12 mouse cellular contexts compared by ENCODE assay signal in genomic region chr3:106548971-106549370, GRCm38 (mm10). TPM values are rescaled to one million over a fixed set of nuclear protein-coding genes. Genes with fewer than 3 reads are reported as not detected.
DNase-seq lines count a peak whose midpoint lies in the region; ATAC-seq lines count a peak whose summit lies in the region.
"Had no signal": no experiment of that assay in that cellular context is flagged by ENCODE, and none has a peak within 500 bp of the region (broad histone marks: within the 10 kb centered on the region; RNA-seq: fewer than 3 reads in every experiment).

No protein-coding gene starts in this region.

- ATAC-seq in heart, embryonic 11.5 days (replicated peaks; ENCODE audit: insufficient number of reproducible peaks, low FRiP score, low TSS enrichment), result no peak
- no peak for ATAC-seq in neural tube, embryonic 11.5 days (ENCODE audit: insufficient read depth, low FRiP score, low TSS enrichment)
- no peak for ATAC-seq in liver, embryonic 13.5 days (ENCODE audit: low read depth)
- ATAC-seq: CD4-positive, CD25-positive, alpha-beta regulatory T cell, adult 4 months had no signal

- H3K4me2 ChIP-seq in heart, embryonic 11.5 days, result peak overlapping the region; percentile 60
- H3K4me2 ChIP-seq in neural tube, embryonic 11.5 days (ENCODE audit: low read depth), result peak overlapping the region; percentile 14; the same call in 1 of the 2 replicates
- H3K4me2 ChIP-seq in liver, embryonic 13.5 days, result peak overlapping the region; percentile 29

- no peak overlapping the region for H3K27ac ChIP-seq in heart, embryonic 11.5 days (ENCODE audit: low read depth, low read length)
- no peak overlapping the region for H3K27ac ChIP-seq in neural tube, embryonic 11.5 days (ENCODE audit: low read depth, low read length)
- H3K27ac ChIP-seq in liver, embryonic 13.5 days, result no peak overlapping the region

- 45% methylated on average over 3 of the region's 3 CpGs for WGBS in heart, embryonic 11.5 days (ENCODE audit: insufficient replicate concordance)
- WGBS in neural tube, embryonic 11.5 days, result 22% methylated on average over 3 of the region's 3 CpGs
- WGBS in liver, embryonic 13.5 days (ENCODE audit: insufficient replicate concordance), result 40% methylated on average over 3 of the region's 3 CpGs

- no peak overlapping the region for H3K9ac ChIP-seq in heart, embryonic 11.5 days (ENCODE audit: low read depth, low read length)
- no peak overlapping the region for H3K9ac ChIP-seq in neural tube, embryonic 11.5 days (ENCODE audit: low read length)
- no peak overlapping the region for H3K9ac ChIP-seq in liver, embryonic 13.5 days

- no peaks in the 10 kb centered on the region for H3K27me3 ChIP-seq in heart, embryonic 11.5 days (ENCODE audit: control insufficient read depth, insufficient read depth, low read length)
- no peaks in the 10 kb centered on the region for H3K27me3 ChIP-seq in neural tube, embryonic 11.5 days (ENCODE audit: control insufficient read depth, insufficient read depth, low read length)
- no peaks in the 10 kb centered on the region for H3K27me3 ChIP-seq in liver, embryonic 13.5 days
- H3K27me3 ChIP-seq: embryonic facial prominence, embryonic 15.5 days had no signal

- H3K4me1 ChIP-seq in heart, embryonic 11.5 days (ENCODE audit: control insufficient read depth, insufficient read depth, low read length), result peaks cover 9% of the 10 kb centered on the region; the same call in 1 of the 2 replicates
- peaks cover 6% of the 10 kb centered on the region; the same call in 1 of the 2 replicates for H3K4me1 ChIP-seq in neural tube, embryonic 11.5 days (ENCODE audit: control insufficient read depth, insufficient read depth, low read length)
- H3K4me1 ChIP-seq in liver, embryonic 13.5 days (replicated peaks), result peaks cover 35% of the 10 kb centered on the region

- H3K36me3 ChIP-seq in heart, embryonic 11.5 days (ENCODE audit: control insufficient read depth, insufficient read depth, low read length), result no peaks in the 10 kb centered on the region; the same call in 1 of the 2 replicates
- H3K36me3 ChIP-seq in neural tube, embryonic 11.5 days (ENCODE audit: control insufficient read depth, insufficient read depth, low read length), result no peaks in the 10 kb centered on the region
- H3K36me3 ChIP-seq in liver, embryonic 13.5 days, result peaks cover 4% of the 10 kb centered on the region; the same call in 1 of the 2 replicates

- DNase-seq in heart, adult 8-10 months (ENCODE audit: low spot score), result no peak
- no peak for DNase-seq in neural tube, embryonic 11.5 days (ENCODE audit: low spot score)
- DNase-seq in neural tube, embryonic 10.5 days (ENCODE audit: extremely low spot score, low spot score), result no peak
- DNase-seq in liver, embryonic 13.5 days, result no peak
- DNase-seq in frontal cortex, postnatal 36 days (ENCODE audit: low spot score in 2 of 2), result no peak
- DNase-seq in spleen, postnatal 14 days (ENCODE audit: low spot score in 2 of 2), result no peak
- DNase-seq in ovary, adult 18-20 months (ENCODE audit: low spot score), result no peak
- DNase-seq: adrenal gland, postnatal 25 days; right cerebral cortex, postnatal 14 days had no signal

- H3K9me3 ChIP-seq in heart, embryonic 11.5 days (replicated peaks; ENCODE audit: control insufficient read depth, low read length), result no peaks in the 10 kb centered on the region
- H3K9me3 ChIP-seq in neural tube, embryonic 11.5 days (ENCODE audit: control insufficient read depth, low read length), result no peaks in the 10 kb centered on the region
- H3K9me3 ChIP-seq in liver, embryonic 13.5 days (replicated peaks), result no peaks in the 10 kb centered on the region
- H3K9me3 ChIP-seq: embryonic facial prominence, embryonic 15.5 days had no signal

- no peak overlapping the region for H3K4me3 ChIP-seq in heart, embryonic 11.5 days (ENCODE audit: low read depth, low read length)
- no peak overlapping the region for H3K4me3 ChIP-seq in neural tube, embryonic 11.5 days (ENCODE audit: low read depth, low read length)
- H3K4me3 ChIP-seq in liver, embryonic 13.5 days (replicated peaks), result peak overlapping the region; percentile 13

RNA-seq across cellular contexts. Expression of gene Cept1, which starts 1.4 kb away (rescaled TPM):
- polyA plus RNA-seq in heart, embryonic 11.5 days (2014; fragmentation: Nextera tagmentation; extraction: Ambion mirVana), result 34.8 and 35.5 TPM in 2 replicates
- 10 to 100 TPM; 15.9 to 23.5 (median 18.3) TPM for total RNA-seq in heart, adult 8-10 months (2022)
- polyA plus RNA-seq in neural tube, embryonic 11.5 days (2014; fragmentation: Nextera tagmentation; extraction: Ambion mirVana), result 39.6 and 50.6 TPM in 2 replicates
- 26.1 and 33.0 TPM in 2 replicates for polyA plus RNA-seq in liver, embryonic 13.5 days (2015; fragmentation: Nextera tagmentation; extraction: Ambion mirVana)

RNA-seq across cellular contexts. Expression of gene Dram2, which starts 1.4 kb away (rescaled TPM):
- polyA plus RNA-seq in heart, embryonic 11.5 days (2014; fragmentation: Nextera tagmentation; extraction: Ambion mirVana), result 59.7 and 64.9 TPM in 2 replicates
- 100 to 1,000 TPM in 1 of 4 experiments, 10 to 100 TPM in 3; 84.7 to 105 (median 96.1) TPM for total RNA-seq in heart, adult 8-10 months (2022)
- 56.6 and 57.8 TPM in 2 replicates for polyA plus RNA-seq in neural tube, embryonic 11.5 days (2014; fragmentation: Nextera tagmentation; extraction: Ambion mirVana)
- polyA plus RNA-seq in liver, embryonic 13.5 days (2015; fragmentation: Nextera tagmentation; extraction: Ambion mirVana), result 28.7 and 32.1 TPM in 2 replicates
